ENCODE assay signal across 19 mouse cellular contexts in the genomic region with DNA sequence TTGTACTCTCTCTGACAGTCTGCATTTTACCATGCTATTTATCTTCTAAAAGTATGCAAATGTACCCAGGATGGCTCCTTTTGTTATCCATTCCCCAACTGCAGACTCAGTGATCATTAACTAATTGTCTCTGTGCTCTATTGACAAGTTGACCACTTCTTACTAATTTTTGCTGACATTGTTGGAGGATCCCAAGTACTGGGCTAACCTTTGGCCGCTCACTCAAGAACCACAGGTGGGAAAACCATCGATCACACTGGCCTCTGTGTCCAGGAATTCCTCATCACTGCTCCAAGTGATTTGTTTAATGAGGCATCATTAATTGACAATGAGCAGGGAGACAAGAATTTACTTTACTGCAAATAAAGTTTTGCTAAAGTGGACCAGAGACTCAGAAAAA.
"Had no signal": no experiment of that assay in that cellular context is flagged by ENCODE, and none has a peak within 500 bp of the region (broad histone marks: within the 10 kb centered on the region; RNA-seq: fewer than 3 reads in every experiment).

No protein-coding gene starts in this region.

- H3K4me3 ChIP-seq: intestine, embryonic 15.5 days; kidney, embryonic 15.5 days; limb, embryonic 10.5 days; limb, embryonic 13.5 days; liver, embryonic 12.5 days; liver, embryonic 15.5 days; lung, embryonic 15.5 days; midbrain, embryonic 12.5 days; midbrain, embryonic 15.5 days had no signal

- H3K27me3 ChIP-seq: intestine, embryonic 15.5 days; kidney, embryonic 15.5 days; limb, embryonic 13.5 days; liver, embryonic 12.5 days; liver, embryonic 15.5 days; lung, embryonic 15.5 days; midbrain, embryonic 12.5 days; midbrain, embryonic 15.5 days had no signal

- H3K27ac ChIP-seq: intestine, embryonic 15.5 days; kidney, embryonic 15.5 days; limb, embryonic 10.5 days; limb, embryonic 13.5 days; liver, embryonic 12.5 days; liver, embryonic 15.5 days; lung, embryonic 15.5 days; midbrain, embryonic 12.5 days; midbrain, embryonic 15.5 days had no signal

- DNase-seq: kidney, adult 11 months; kidney, postnatal 14 days; liver; lung, adult 18-20 months; lung, postnatal 10 days; lung, postnatal 4 days; right cerebral cortex, postnatal 25 days; spleen, adult 18-20 months; thymus, adult 18-20 months; thymus, postnatal 36 days had no signal

- H3K4me1 ChIP-seq: intestine, embryonic 15.5 days; kidney, embryonic 15.5 days; limb, embryonic 10.5 days; limb, embryonic 13.5 days; liver, embryonic 12.5 days; liver, embryonic 15.5 days; lung, embryonic 15.5 days; midbrain, embryonic 12.5 days; midbrain, embryonic 15.5 days had no signal

- H3K36me3 ChIP-seq: intestine, embryonic 15.5 days; kidney, embryonic 15.5 days; limb, embryonic 10.5 days; limb, embryonic 13.5 days; liver, embryonic 12.5 days; liver, embryonic 15.5 days; lung, embryonic 15.5 days; midbrain, embryonic 12.5 days; midbrain, embryonic 15.5 days had no signal
